Mouse (Mus musculus) MEL (cell line): ENCODE results near the gene Sap30. TPM values are rescaled to one million over a fixed set of nuclear protein-coding genes. Genes with fewer than 3 reads are reported as not detected.
A peak's percentile ranks its signal among the peaks of the same experiment; 100 is the strongest.

Experiments used
- DNase-seq: peaks from one replicate; pipeline ENCODE4 v3.0.0; 2011; ENCODE audit warnings: low read depth, low spot score
- H3K27ac ChIP-seq: 2 replicates; pipeline ENCODE4 v1.5.1; 2012; ENCODE audit warnings: low read depth, mild to moderate bottlenecking, control low read depth, low read length, moderate library complexity; ENCODE audit not compliant: control insufficient read depth
- H3K27me3 ChIP-seq, 2 experiments: fragments of 150-350 bp in 1 of 2; sonication (generic) in 1 of 2; 2 replicates each; pipeline ENCODE4 v1.6.1; 2012; ENCODE audit warnings: low read length in 2 of 2, mild to moderate bottlenecking in 2 of 2, improper control_type of control experiment in 1 of 2, moderate library complexity in 1 of 2; ENCODE audit not compliant: insufficient read depth in 2 of 2, control insufficient read depth in 1 of 2
- H3K36me3 ChIP-seq, 2 experiments: 2 replicates each; pipeline ENCODE4 v1.6.1; 2012 to 2014; ENCODE audit warnings: low read length in 2 of 2, improper control_type of control experiment in 1 of 2, inconsistent platforms in 1 of 2, mild to moderate bottlenecking in 1 of 2; ENCODE audit not compliant: insufficient read depth in 2 of 2, control insufficient read depth in 1 of 2
- H3K4me1 ChIP-seq, 2 experiments: fragments of 150-350 bp in 1 of 2; sonication (generic) in 1 of 2; 2 replicates each; pipeline ENCODE4 v1.6.1; 2012; ENCODE audit warnings: low read length in 2 of 2, improper control_type of control experiment in 1 of 2, mild to moderate bottlenecking in 1 of 2; ENCODE audit not compliant: insufficient read depth in 2 of 2, control insufficient read depth in 1 of 2
- H3K4me3 ChIP-seq, 2 experiments: fragments of 150-350 bp in 1 of 2; sonication (generic) in 1 of 2; 2 replicates each; pipeline ENCODE4 v1.5.1; 2012; ENCODE audit warnings: low read depth in 2 of 2, low read length in 2 of 2, mild to moderate bottlenecking in 2 of 2, moderate library complexity in 2 of 2, control low read depth in 1 of 2, improper control_type of control experiment in 1 of 2; ENCODE audit not compliant: control insufficient read depth in 1 of 2, insufficient read depth in 1 of 2
- H3K79me2 ChIP-seq: 2 replicates; pipeline ENCODE4 v1.6.1; 2012; ENCODE audit warnings: mild to moderate bottlenecking, low read length, moderate library complexity; ENCODE audit not compliant: control insufficient read depth, poor library complexity, insufficient read depth
- H3K9ac ChIP-seq: 2 replicates; pipeline ENCODE4 v1.6.1; 2012; ENCODE audit warnings: low read depth, mild to moderate bottlenecking, control low read depth, low read length, moderate library complexity; ENCODE audit not compliant: control insufficient read depth, poor library complexity, severe bottlenecking
- H3K9me3 ChIP-seq: fragments of 150-350 bp; sonication (generic); replicated peaks from 2 replicates; pipeline ENCODE4 v1.6.1; 2012; ENCODE audit warnings: mild to moderate bottlenecking, low read length, improper control_type of control experiment, moderate library complexity; ENCODE audit not compliant: insufficient read depth
- BHLHE40 ChIP-seq: IDR thresholded peaks from 2 replicates; pipeline ENCODE4 v1.6.1; 2012; ENCODE audit warnings: low read depth, mild to moderate bottlenecking, inconsistent platforms, low read length, improper control_type of control experiment, borderline replicate concordance
- CHD1 ChIP-seq: IDR thresholded peaks from 2 replicates; pipeline ENCODE4 v1.6.1; 2012; ENCODE audit warnings: low read depth, mild to moderate bottlenecking, inconsistent platforms, low read length, improper control_type of control experiment
- CTCF ChIP-seq, 3 experiments: IDR thresholded peaks in 2 of 3; conservative IDR thresholded peaks in 1 of 3; 2 replicates each; pipeline ENCODE4 v1.5.1; 2011 to 2012; ENCODE audit warnings: low read length in 3 of 3, low read depth in 2 of 3, mild to moderate bottlenecking in 2 of 3, improper control_type of control experiment in 1 of 3, inconsistent platforms in 1 of 3, mixed read lengths in 1 of 3, moderate library complexity in 1 of 3; ENCODE audit not compliant: control insufficient read depth in 1 of 3, insufficient read depth in 1 of 3, poor library complexity in 1 of 3, severe bottlenecking in 1 of 3
- E2F4 ChIP-seq: IDR thresholded peaks from 2 replicates; pipeline ENCODE4 v1.6.1; 2011; ENCODE audit warnings: low read depth, low read length, improper control_type of control experiment, borderline replicate concordance
- ELF1 ChIP-seq: IDR thresholded peaks from 2 replicates; pipeline ENCODE4 v1.6.1; 2014; ENCODE audit warnings: low read depth, mild to moderate bottlenecking, inconsistent platforms, low read length, improper control_type of control experiment, moderate library complexity
- EP300 ChIP-seq, 2 experiments: IDR thresholded peaks; 2 replicates each; pipeline ENCODE4 v1.6.1; 2011; ENCODE audit warnings: improper control_type of control experiment in 2 of 2, low read length in 2 of 2, low read depth in 1 of 2, mild to moderate bottlenecking in 1 of 2
- ETS1 ChIP-seq: IDR thresholded peaks from 2 replicates; pipeline ENCODE4 v1.6.1; 2012; ENCODE audit warnings: low read depth, mild to moderate bottlenecking, inconsistent platforms, low read length, improper control_type of control experiment, moderate library complexity
- HCFC1 ChIP-seq: IDR thresholded peaks from 2 replicates; pipeline ENCODE4 v1.6.1; 2012; ENCODE audit warnings: low read depth, mild to moderate bottlenecking, inconsistent platforms, low read length, improper control_type of control experiment, moderate library complexity
- MXI1 ChIP-seq: IDR thresholded peaks from 2 replicates; pipeline ENCODE4 v1.6.1; 2011; ENCODE audit warnings: mild to moderate bottlenecking, low read depth, low read length, improper control_type of control experiment
- MYB ChIP-seq: IDR thresholded peaks from 2 replicates; pipeline ENCODE4 v1.6.1; 2011; ENCODE audit warnings: mild to moderate bottlenecking, low read depth, low read length, improper control_type of control experiment
- MYC ChIP-seq: IDR thresholded peaks from 2 replicates; pipeline ENCODE4 v1.6.1; 2011; ENCODE audit warnings: low read depth, mild to moderate bottlenecking, low read length, improper control_type of control experiment, moderate library complexity
- NELFE ChIP-seq: IDR thresholded peaks from 2 replicates; pipeline ENCODE4 v1.6.1; 2011; ENCODE audit warnings: low read depth, low read length, improper control_type of control experiment
- POLR2AphosphoS5 ChIP-seq: IDR thresholded peaks from 2 replicates; pipeline ENCODE4 v1.6.1; 2012; ENCODE audit warnings: low read depth, borderline replicate concordance, mild to moderate bottlenecking, inconsistent platforms, low read length, moderate library complexity, mixed read lengths
- RAD21 ChIP-seq: IDR thresholded peaks from 2 replicates; pipeline ENCODE4 v1.6.1; 2011; ENCODE audit warnings: mild to moderate bottlenecking, low read depth, low read length, improper control_type of control experiment
- SIN3A ChIP-seq: IDR thresholded peaks from 2 replicates; pipeline ENCODE4 v1.6.1; 2012; ENCODE audit warnings: low read length, improper control_type of control experiment, inconsistent platforms
- SMC3 ChIP-seq: IDR thresholded peaks from 2 replicates; pipeline ENCODE4 v1.6.1; 2011; ENCODE audit warnings: low read depth, low read length, improper control_type of control experiment
- TBP ChIP-seq: IDR thresholded peaks from 2 replicates; pipeline ENCODE4 v1.8.0; 2011; ENCODE audit warnings: low read depth, low read length, improper control_type of control experiment
- UBTF ChIP-seq: IDR thresholded peaks from 2 replicates; pipeline ENCODE4 v1.6.1; 2012; ENCODE audit warnings: low read depth, mild to moderate bottlenecking, inconsistent platforms, low read length, improper control_type of control experiment, moderate library complexity, borderline replicate concordance; ENCODE audit not compliant: insufficient read depth
- USF1 ChIP-seq: IDR thresholded peaks from 2 replicates; pipeline ENCODE4 v1.6.1; 2014; ENCODE audit warnings: low read depth, mild to moderate bottlenecking, inconsistent platforms, low read length, improper control_type of control experiment, moderate library complexity
- USF2 ChIP-seq, 2 experiments: IDR thresholded peaks; 2 replicates each; pipeline ENCODE4 v1.6.1; 2011 to 2012; ENCODE audit warnings: improper control_type of control experiment in 2 of 2, low read length in 2 of 2, borderline replicate concordance in 1 of 2, inconsistent platforms in 1 of 2, low read depth in 1 of 2, mild to moderate bottlenecking in 1 of 2; ENCODE audit not compliant: insufficient read depth in 1 of 2
- ZC3H11A ChIP-seq: IDR thresholded peaks from 2 replicates; pipeline ENCODE4 v1.6.1; 2012; ENCODE audit warnings: low read depth, mild to moderate bottlenecking, inconsistent platforms, low read length, improper control_type of control experiment
- ZKSCAN1 ChIP-seq: IDR thresholded peaks from 2 replicates; pipeline ENCODE4 v1.6.1; 2012; ENCODE audit warnings: low read depth, mild to moderate bottlenecking, inconsistent platforms, low read length, improper control_type of control experiment, moderate library complexity
- ZMIZ1 ChIP-seq: IDR thresholded peaks from 2 replicates; pipeline ENCODE4 v1.6.1; 2012; ENCODE audit warnings: low read depth, mild to moderate bottlenecking, inconsistent platforms, low read length, improper control_type of control experiment, moderate library complexity
- polyA plus RNA-seq, 2 experiments: library from polyadenylated mRNA; stranded (reverse) in 1 of 2; unstranded in 1 of 2; fragments of >175 nt in 1 of 2; fragments of >200 nt in 1 of 2; gene quantifications; 2 replicates each; pipeline versions ENCODE4 v1.2.1 to v1.2.4; 2012; ENCODE audit warnings: low replicate concordance in 2 of 2, low read depth in 1 of 2; ENCODE audit not compliant: insufficient read length in 2 of 2, insufficient read depth in 1 of 2, missing spikeins in 1 of 2
- total RNA-seq: library from RNA; depleted of rRNA; stranded (reverse); fragments of 300-350 nt; gene quantifications from 2 replicates; pipeline ENCODE4 v1.2.3, GENCODE M21; 2012

Sap30 gene
- total and polyA plus RNA-seq, 3 experiments = 34.2 to 64.0 TPM; not detected in 1

DNA sequence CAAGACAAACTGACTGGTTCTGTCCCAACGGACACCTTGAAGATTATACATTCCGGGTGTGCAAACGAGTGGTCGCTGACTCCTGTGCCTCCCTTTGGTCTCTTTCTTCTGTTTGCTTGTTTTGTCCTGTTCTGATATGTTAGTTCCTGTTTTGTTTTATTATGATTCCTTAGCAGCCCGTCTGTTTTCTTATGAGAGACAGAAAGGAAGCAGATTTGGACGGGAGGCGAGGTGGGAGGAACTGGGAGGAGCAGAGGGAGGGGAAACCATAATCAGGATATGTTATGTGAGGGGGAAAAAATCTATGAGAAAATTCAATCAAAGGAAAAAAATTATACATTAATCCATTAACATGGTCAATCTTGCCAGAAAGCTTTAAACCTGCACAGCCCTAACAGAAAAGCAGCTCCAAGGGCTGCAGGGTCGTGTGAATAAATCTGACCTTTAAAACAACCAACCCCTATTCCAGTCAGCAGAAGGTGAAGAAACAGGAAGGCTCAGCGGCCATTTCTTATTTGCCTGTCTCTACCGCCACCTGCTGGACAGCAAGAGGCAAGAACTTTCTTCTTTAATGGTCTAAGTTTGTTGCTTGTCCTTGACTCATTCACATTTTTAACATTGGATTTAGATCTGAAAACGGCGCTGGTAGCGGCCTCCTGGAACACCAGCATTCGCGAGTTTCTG, 43.1 kb upstream of the Sap30 start:
- peaks cover 0 to 2% of the 10 kb centered on the region in 2 experiments; a peak in 1 of 4 replicates for H3K36me3 ChIP-seq
- peaks cover 0 to 8% of the 10 kb centered on the region in 2 experiments; a peak in 2 of 4 replicates for H3K4me1 ChIP-seq

DNA sequence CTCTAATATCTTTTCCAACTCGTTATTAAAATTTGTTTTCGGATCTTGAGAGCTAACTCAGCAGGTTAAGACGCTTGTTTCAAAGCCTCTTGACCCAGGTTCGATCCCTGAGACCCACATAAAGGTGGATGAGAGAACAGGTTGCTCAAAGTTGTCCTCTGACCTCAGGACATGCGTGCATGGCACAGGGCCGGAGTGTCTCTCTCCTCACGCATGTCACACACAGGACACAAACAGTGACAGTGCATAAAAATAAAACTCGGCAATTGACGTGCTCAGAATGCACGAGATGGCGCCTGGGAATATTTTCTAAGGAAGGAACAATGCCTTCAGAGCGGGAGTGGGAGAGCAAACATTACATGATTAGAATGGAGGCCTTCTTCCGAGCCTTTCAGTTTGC, 42.6 kb upstream of the Sap30 start:
- 0 out of 4 replicates have a peak, but pooled peaks cover 0 to 2% of the 10 kb centered on the region in 2 experiments for H3K36me3 ChIP-seq
- TF ChIP-seq ETS1 = no peak
- no peak for TF ChIP-seq E2F4
- TF ChIP-seq UBTF = no peak
- no peak for TF ChIP-seq ELF1
- TF ChIP-seq CTCF (IDR thresholded peaks at IDR 0.05 in 2 of 3, conservative IDR thresholded peaks at IDR 0.05 in 1 of 3; ENCODE audit: control insufficient read depth in 1 of 3, insufficient read depth in 1 of 3, low read depth in 2 of 3, low read length in 3 of 3, poor library complexity in 1 of 3, severe bottlenecking in 1 of 3) = no peak
- no peak for TF ChIP-seq NELFE
- no peak for TF ChIP-seq ZKSCAN1
- no peak for TF ChIP-seq HCFC1
- no peak for TF ChIP-seq CHD1
- no peak for TF ChIP-seq TBP
- TF ChIP-seq POLR2AphosphoS5 = no peak
- TF ChIP-seq USF1 = no peak
- no peak for TF ChIP-seq ZMIZ1
- no peak for TF ChIP-seq EP300 (IDR thresholded peaks at IDR 0.05; ENCODE audit: low read depth in 1 of 2, low read length in 2 of 2)
- TF ChIP-seq BHLHE40 = no peak
- TF ChIP-seq MXI1 = no peak
- TF ChIP-seq SIN3A = no peak

More for the DNA sequence above, 43.1 kb upstream of the Sap30 start:
- H3K4me3 ChIP-seq = peak overlapping the region; percentile 29 to 50; a peak in 3 of 4 replicates
- DNase-seq = peak; percentile 92
- TF ChIP-seq MYB (no peak), CTCF (IDR thresholded peaks at IDR 0.05 in 2 of 3, conservative IDR thresholded peaks at IDR 0.05 in 1 of 3; ENCODE audit: control insufficient read depth in 1 of 3, insufficient read depth in 1 of 3, low read depth in 2 of 3, low read length in 3 of 3, poor library complexity in 1 of 3, severe bottlenecking in 1 of 3) (peak; percentile 79 to 95 (median 80)), RAD21 (peak; percentile 94), USF2 (IDR thresholded peaks at IDR 0.05; ENCODE audit: borderline replicate concordance in 1 of 2, insufficient read depth in 1 of 2, low read depth in 1 of 2, low read length in 2 of 2) (no peak), CHD1 (peak; percentile 97), ZC3H11A (peak; percentile 95), POLR2AphosphoS5 (no peak), HCFC1 (peak; percentile 51; the same call in 1 of the 2 replicates), SMC3 (peak; percentile 98), ELF1 (peak; percentile 61; the same call in 1 of the 2 replicates), SIN3A (peak; percentile 66), MYC (no peak)
- TF ChIP-seq, all 39 proteins: peak for 8
- H3K79me2 ChIP-seq = no peaks in the 10 kb centered on the region
- peak overlapping the region; percentile 56 for H3K27ac ChIP-seq
- H3K9me3 ChIP-seq = no peaks in the 10 kb centered on the region
- H3K27me3 ChIP-seq = no peaks in the 10 kb centered on the region
- H3K9ac ChIP-seq = peak overlapping the region; percentile 33

More for the DNA sequence above, 42.6 kb upstream of the Sap30 start:
- Histone ChIP-seq H3K9me3 (no peaks in the 10 kb centered on the region), H3K4me1 (peaks cover 0 to 8% of the 10 kb centered on the region in 2 experiments; a peak in 2 of 4 replicates), H3K79me2 (no peaks in the 10 kb centered on the region), H3K27me3 (no peaks in the 10 kb centered on the region), H3K4me3 (peak overlapping the region; percentile 2 to 50; a peak in 3 of 4 replicates), H3K27ac (peak overlapping the region; percentile 56), H3K9ac (peak overlapping the region; percentile 33; the same call in 1 of the 2 replicates)
- DNase-seq = no peak
